Mouse (Mus musculus): ENCODE measurements around the gene Tmem88. TPM values are rescaled to one million over a fixed set of nuclear protein-coding genes. Genes with fewer than 3 reads are reported as not detected.
"Not testable (repeated sequence)": the region's sequence is repeated elsewhere in the genome, so short reads cannot be mapped to it uniquely, and the experiment has no call there.

The Tmem88 gene
- polyA plus RNA-seq, 1 experiment from 2014 or later, result 13.7 TPM

DNA sequence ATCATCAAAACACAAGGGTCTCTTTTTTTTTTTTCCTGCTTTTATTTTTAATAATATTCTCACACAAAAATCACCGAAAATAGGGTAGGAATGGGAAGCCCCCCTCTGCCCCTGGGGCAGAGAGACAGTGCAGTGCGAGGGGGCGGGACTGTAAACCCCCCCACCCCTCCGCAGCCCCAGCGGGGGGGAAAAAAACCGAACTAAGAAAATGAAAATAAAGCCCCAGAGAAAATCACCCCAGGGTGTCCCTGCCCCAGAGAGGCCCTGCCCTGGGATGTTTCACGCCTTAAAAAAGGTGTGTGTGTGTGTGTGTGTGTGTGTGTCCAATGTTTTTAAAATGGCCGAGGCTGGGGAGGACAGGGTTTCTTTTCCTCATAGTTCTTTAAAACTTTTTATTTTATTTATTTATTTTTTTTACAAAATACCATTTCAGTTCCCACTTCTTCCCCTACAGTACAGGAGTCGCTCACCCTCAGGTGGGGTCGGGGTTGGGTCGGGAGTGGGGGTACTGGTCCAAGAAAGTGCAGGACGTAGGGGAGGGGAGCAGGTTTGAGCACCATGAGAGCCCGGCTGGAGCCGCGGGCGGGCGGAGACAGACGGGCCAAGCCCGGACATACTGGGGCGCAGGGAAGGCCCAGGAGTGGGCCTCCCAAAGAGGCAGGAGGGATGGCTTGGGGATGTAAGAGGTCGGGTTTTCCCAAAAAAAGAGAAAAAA lies 609 bp upstream of the Tmem88 start:
- WGBS, result 14% methylated on average over 21 of the region's 21 CpGs
- Histone ChIP-seq H3K4me2 (replicated peaks) (peak overlapping the region; percentile 79), H3K9me3 (no peaks in the 10 kb centered on the region), H3K27ac (no peak overlapping the region), H3K4me3 (no peak overlapping the region), H3K36me3 (peaks cover 47% of the 10 kb centered on the region), H3K27me3 (replicated peaks) (peaks cover 17% of the 10 kb centered on the region), H3K4me1 (peaks cover 42% of the 10 kb centered on the region), H3K9ac (peak overlapping the region; percentile 38; the same call in 1 of the 2 replicates)
- ATAC-seq (ENCODE audit: low FRiP score, low read depth), result no peak

DNA sequence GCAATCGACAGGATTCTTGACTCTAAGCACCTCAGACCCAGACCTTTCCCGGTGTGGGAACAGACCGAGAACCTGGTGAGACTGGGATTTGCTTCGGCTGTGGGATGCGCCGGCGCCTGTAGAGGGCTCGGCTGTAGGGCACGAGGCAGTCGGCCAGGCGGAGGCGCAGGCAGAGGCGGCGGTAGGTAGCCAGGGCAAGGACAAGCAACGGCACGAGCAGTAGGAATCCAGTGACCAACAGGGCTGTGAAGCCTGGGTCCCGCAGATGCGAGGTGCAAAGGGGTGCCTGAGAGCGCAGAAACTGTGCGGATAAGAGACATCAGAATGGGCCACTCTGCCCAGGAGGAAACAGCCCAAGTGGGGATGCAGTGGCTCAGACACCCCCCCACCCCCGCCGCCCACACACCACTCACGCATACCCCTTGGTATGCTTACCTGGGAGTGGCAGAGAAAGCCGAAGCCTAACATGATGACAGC lies 415 bp downstream of the Tmem88 start:
- no peak for ATAC-seq (ENCODE audit: low FRiP score, low read depth)
- Histone ChIP-seq H3K4me3 (peak overlapping the region; percentile 7), H3K36me3 (peaks cover 37% of the 10 kb centered on the region), H3K4me1 (peaks cover 42% of the 10 kb centered on the region), H3K9ac (peak overlapping the region; percentile 38; the same call in 1 of the 2 replicates), H3K27me3 (replicated peaks) (peaks cover 17% of the 10 kb centered on the region), H3K9me3 (no peaks in the 10 kb centered on the region), H3K4me2 (replicated peaks) (peak overlapping the region; percentile 79), H3K27ac (no peak overlapping the region)
- 14% methylated on average over 24 of the region's 24 CpGs for WGBS

DNA sequence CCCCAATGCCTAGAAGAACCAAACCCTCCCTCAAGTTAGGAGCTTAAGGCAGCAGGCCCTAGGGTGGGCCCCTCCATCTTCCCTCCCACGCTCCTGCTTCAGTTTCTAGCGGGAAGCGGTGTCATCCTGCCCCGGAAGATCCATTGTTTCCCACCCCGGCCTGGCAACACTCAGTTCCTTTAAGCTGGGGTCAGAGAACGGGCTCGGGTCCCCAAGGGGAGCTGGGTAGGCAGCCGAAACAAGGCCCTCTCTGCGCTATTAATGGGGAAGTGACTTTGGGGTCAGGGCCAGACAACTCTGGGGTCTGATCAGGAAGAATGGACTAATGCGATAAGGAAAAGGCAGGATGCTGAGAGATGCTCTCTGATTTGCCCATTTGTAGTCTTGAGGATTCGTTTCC lies 1.3 kb downstream of the Tmem88 start:
- peak overlapping the region; percentile 82 for H3K9ac ChIP-seq
- H3K9me3 ChIP-seq, result no peaks in the 10 kb centered on the region
- H3K4me2 ChIP-seq (replicated peaks), result peak overlapping the region; percentile 79
- peaks cover 42% of the 10 kb centered on the region for H3K4me1 ChIP-seq
- ATAC-seq (ENCODE audit: low FRiP score, low read depth), result no peak
- peaks cover 32% of the 10 kb centered on the region for H3K36me3 ChIP-seq
- H3K27me3 ChIP-seq (replicated peaks), result peaks cover 17% of the 10 kb centered on the region
- no peak overlapping the region for H3K27ac ChIP-seq
- 26% methylated on average over 11 of the region's 11 CpGs for WGBS
- H3K4me3 ChIP-seq, result peak overlapping the region; percentile 73; the same call in 1 of the 2 replicates

DNA sequence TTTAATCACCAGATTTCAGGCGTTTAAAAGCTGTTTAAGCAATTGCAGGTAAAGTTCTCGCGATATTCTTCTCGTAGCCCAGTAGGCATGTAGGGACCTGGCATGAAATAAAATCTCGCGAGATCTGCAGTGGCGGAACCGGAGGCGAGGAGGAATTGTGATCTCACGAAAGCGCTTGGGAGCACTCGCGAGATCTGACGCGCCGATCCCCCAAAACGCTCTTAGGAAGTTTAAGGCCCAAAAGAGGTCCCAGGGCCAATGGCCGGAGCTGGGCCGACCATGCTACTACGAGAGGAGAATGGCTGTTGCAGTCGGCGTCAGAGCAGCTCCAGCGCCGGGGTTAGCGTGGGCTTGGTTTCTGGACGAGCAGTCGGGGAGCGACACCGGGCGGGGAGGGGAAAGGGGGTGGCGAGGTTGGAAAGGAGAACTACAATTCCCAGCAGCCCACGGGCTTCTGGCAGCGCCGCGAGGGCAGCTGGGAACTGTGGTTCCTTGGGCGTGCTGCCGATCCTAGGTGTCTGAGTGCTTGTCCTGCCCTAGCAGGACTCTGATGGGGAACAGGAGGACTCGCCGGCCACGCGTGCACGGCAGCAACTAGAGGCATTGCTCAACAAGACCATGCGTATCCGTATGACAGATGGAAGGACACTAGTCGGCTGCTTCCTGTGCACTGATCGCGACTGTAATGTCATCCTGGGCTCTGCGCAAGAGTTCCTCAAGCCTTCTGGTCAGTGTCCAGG lies 2.2 kb downstream of the Tmem88 start:
- peak overlapping the region; percentile 73 for H3K4me3 ChIP-seq
- H3K27me3 ChIP-seq (replicated peaks), result peaks cover 15% of the 10 kb centered on the region
- under 1% methylated on average over 48 of the region's 48 CpGs for WGBS
- H3K4me2 ChIP-seq (replicated peaks), result peak overlapping the region; percentile 79
- peaks cover 22% of the 10 kb centered on the region for H3K36me3 ChIP-seq
- peak overlapping the region; percentile 85; the same call in 1 of the 2 replicates for H3K27ac ChIP-seq
- H3K9ac ChIP-seq, result peak overlapping the region; percentile 82
- peak; percentile 86 for ATAC-seq (ENCODE audit: low FRiP score, low read depth)
- no peaks in the 10 kb centered on the region for H3K9me3 ChIP-seq
- peaks cover 38% of the 10 kb centered on the region for H3K4me1 ChIP-seq

DNA sequence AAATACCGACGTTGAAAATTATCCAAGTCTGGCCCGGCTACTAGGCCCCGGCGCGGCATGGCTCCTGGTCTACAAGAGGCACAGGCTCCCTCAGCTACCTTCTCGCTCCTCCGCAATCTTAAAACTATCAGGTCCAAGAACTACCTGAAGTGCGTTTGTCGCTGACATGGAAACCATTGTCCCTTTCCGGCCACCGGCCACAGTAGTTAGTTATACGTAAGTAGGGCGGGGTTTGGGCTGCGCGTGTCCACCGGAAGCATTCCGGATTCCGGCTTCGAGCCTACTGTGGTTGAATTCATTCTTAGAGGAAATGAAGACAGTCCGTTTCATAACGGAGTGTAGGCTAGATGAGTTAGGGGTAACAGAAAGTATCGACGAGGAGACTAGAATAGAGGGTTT lies 2.8 kb downstream of the Tmem88 start, which contains the start of the genes Naa38 and Cyb5d1:
Gene Naa38, plus strand, starts transcription at position 253 of the 399 bp plus-strand sequence.
Gene Cyb5d1, minus strand, starts transcription at position 397 of the 399 bp plus-strand sequence.
- WGBS, result under 1% methylated on average over 24 of the region's 24 CpGs

DNA sequence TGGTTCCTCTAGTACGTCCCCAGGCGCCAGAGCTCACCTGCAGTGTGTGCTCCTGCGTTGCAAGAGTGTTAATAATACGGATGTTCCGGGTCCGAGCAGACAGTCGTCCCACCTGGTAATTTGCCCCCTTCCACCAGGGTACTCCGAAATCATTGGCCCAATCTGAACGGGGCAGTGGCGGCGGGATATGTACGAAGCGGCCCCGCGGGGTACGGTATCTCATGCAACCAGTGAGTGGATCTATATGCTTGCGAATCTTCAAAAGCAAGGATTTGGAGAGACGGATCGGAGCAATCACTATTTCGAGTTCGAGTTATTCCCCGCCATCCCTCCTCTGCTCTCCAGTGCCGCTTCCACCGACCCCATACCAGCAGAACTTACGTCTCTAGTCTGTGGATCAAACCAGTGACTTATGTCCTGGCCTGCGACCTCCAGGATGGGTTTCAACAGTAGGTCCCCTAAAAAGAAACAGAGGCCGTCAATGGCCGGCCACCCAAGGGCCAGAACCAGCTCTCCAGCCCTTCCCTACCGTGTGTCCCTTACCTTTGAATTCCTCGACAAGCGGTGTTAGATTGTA lies 3.4 kb downstream of the Tmem88 start:
- H3K4me1 ChIP-seq, result peaks cover 32% of the 10 kb centered on the region

More for the DNA sequence above, 2.8 kb downstream of the Tmem88 start, which contains the start of the genes Naa38 and Cyb5d1:
- Histone ChIP-seq H3K4me3 (peak within 1 kb of the TSS; percentile 73), H3K36me3 (peaks cover 16% of the 10 kb centered on the region), H3K9ac (peak within 1 kb of the TSS; percentile 82), H3K27ac (peak within 1 kb of the TSS; percentile 85; the same call in 1 of the 2 replicates), H3K4me1 (peaks cover 38% of the 10 kb centered on the region), H3K4me2 (replicated peaks) (peak within 1 kb of the TSS; percentile 79)
- H3K9me3 ChIP-seq; H3K27me3 ChIP-seq (replicated peaks): not testable (repeated sequence)
- peak; percentile 74 for ATAC-seq (ENCODE audit: low FRiP score, low read depth)

DNA sequence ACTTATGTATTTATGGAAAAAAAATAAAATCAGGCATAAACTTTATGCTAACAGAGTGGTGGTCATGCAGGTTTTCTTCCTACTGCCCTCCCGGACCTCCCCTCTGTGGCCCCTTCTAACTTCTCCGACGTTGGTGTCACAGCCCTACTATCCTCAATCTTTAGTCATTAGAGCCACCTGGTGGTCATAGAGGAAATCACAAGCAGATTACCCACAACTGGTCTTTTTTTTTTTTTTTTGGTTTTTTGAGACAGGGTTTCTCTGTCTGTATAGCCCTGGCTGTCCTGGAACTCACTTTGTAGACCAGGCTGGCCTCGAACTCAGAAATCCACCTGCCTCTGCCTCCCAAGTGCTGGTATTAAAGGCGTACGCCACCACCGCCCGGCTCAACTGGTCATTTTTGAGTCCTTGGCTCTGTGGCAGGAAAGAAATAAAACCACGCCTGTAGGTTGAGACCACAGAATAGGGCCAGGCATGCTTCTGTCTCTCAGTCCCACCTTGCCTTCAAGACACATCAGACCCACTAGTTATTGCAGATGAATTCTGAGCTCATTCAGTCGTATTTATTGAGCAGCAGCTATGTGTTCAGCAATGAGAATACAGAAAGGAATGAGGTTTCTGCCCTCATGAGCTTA lies 7.5 kb downstream of the Tmem88 start:
- H3K9ac ChIP-seq, result no peak overlapping the region
- 0 out of 2 replicates have a peak overlapping the region, but pooled peaks have one; percentile 9 for H3K4me2 ChIP-seq (replicated peaks)
- H3K36me3 ChIP-seq, result peaks cover 3% of the 10 kb centered on the region; the same call in 1 of the 2 replicates
- peaks cover 4% of the 10 kb centered on the region for H3K4me1 ChIP-seq
- no peak overlapping the region for H3K4me3 ChIP-seq
- 54% methylated on average over 10 of the region's 10 CpGs for WGBS
- H3K27ac ChIP-seq, result no peak overlapping the region
- no peaks in the 10 kb centered on the region for H3K27me3 ChIP-seq (replicated peaks)
- no peak for ATAC-seq (ENCODE audit: low FRiP score, low read depth)
- no peaks in the 10 kb centered on the region for H3K9me3 ChIP-seq

More for the DNA sequence above, 3.4 kb downstream of the Tmem88 start:
- not testable (repeated sequence) for ATAC-seq (ENCODE audit: low FRiP score, low read depth); H3K27me3 ChIP-seq (replicated peaks); H3K27ac ChIP-seq; H3K9me3 ChIP-seq
- Histone ChIP-seq H3K4me2 (replicated peaks) (peak overlapping the region; percentile 79), H3K9ac (peak overlapping the region; percentile 82), H3K36me3 (peaks cover 11% of the 10 kb centered on the region), H3K4me3 (peak overlapping the region; percentile 73)
- WGBS, result 2% methylated on average over 31 of the region's 31 CpGs

DNA sequence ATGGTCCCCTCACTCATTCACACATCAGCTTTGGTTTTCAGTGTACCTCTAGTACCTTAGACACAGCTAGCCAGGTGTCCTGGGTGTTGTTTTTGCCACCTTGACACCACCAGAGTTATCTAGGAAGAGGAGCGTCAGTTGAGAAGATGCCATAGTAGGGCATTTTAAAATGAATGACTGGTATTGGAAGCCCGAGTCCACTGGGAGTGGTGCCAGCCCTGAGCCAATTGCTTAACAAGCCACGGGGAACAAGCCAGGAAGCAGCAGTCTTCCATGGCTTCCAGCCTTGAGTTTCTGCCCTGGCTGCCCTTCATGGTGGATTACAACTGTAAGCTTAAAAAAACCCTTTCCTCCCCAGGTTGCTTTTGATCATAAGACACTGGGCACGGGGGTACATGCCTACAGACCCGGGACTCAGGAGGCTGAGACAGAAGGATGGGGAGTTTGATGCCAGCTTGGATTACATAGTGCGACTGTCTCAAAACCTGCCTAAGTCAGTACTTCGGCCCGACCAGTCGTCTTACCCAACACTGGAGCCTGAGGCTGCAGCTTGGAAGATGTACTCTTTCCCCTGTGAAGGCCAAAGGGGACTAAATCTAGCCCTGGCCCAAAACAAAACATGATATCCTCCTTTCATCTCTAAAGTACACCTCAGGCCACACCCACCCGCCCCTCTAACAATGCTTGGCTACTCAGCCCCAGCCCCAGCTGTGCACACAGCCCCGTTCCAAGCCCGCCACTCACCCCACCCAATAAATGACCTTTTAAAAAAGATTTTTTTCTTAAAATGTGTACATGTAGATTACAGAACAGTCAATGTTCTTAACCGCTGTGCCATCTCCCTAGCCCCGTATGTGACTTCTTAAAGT lies 8.3 kb downstream of the Tmem88 start:
- no peak for ATAC-seq (ENCODE audit: low FRiP score, low read depth)
- H3K4me1 ChIP-seq, result peaks cover 4% of the 10 kb centered on the region
- H3K9me3 ChIP-seq, result no peaks in the 10 kb centered on the region
- no peak overlapping the region for H3K4me3 ChIP-seq
- H3K27me3 ChIP-seq (replicated peaks), result no peaks in the 10 kb centered on the region
- WGBS, result 63% methylated on average over 14 of the region's 14 CpGs
- peaks cover 3% of the 10 kb centered on the region; the same call in 1 of the 2 replicates for H3K36me3 ChIP-seq
- H3K9ac ChIP-seq, result no peak overlapping the region
- no peak overlapping the region for H3K27ac ChIP-seq
- H3K4me2 ChIP-seq (replicated peaks), result 0 out of 2 replicates have a peak overlapping the region, but pooled peaks have one; percentile 9

DNA sequence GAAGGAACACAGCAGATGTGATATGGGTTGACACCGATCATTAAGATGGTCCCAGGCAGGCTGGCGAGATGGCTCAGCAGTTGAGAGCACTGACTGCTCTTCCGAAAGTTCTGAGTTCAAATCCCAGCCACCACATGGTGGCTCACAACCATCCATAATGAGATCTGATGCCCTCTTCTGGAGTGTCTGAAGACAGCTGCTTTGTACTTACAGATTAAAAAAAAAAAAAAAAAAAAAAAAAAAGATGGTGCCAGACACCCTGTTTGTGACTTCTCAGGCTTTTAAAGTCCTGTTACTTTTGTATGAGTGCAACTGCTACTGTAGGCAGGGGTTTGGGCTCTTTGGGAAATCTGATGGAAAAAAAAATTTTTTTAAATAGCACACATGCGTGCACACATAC lies 9.4 kb downstream of the Tmem88 start:
- Histone ChIP-seq H3K9me3 (no peaks in the 10 kb centered on the region), H3K36me3 (peaks cover 3% of the 10 kb centered on the region; the same call in 1 of the 2 replicates), H3K4me1 (no peaks in the 10 kb centered on the region), H3K27me3 (replicated peaks) (no peaks in the 10 kb centered on the region), H3K27ac (no peak overlapping the region), H3K4me3 (no peak overlapping the region), H3K4me2 (replicated peaks) (no peak overlapping the region), H3K9ac (no peak overlapping the region)
- 98% methylated on average over 4 of the region's 4 CpGs for WGBS
- no peak for ATAC-seq (ENCODE audit: low FRiP score, low read depth)

DNA sequence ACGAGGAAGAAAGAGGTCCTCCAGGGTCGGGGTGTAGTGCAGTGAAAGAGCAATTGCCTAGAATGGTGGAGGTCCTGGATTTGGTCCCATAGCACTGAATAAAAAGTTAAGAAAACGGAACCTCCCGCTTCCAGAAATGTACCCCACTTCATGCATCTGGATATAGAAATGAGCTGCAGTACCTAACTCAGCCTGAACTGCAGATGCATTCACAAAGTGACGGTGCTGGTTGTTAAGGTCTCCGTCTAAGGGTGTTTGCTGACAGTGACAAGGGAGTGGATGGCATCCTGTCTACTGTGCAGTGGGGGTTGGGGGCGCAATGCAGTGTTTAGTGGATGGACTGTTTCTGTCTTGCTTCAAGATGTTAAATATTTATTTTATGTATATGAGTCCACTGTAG lies 11.3 kb downstream of the Tmem88 start:
- H3K4me1 ChIP-seq, result no peaks in the 10 kb centered on the region
- H3K9me3 ChIP-seq, result no peaks in the 10 kb centered on the region
- H3K27me3 ChIP-seq (replicated peaks), result no peaks in the 10 kb centered on the region
- no peak for ATAC-seq (ENCODE audit: low FRiP score, low read depth)
- H3K27ac ChIP-seq, result no peak overlapping the region
- H3K4me3 ChIP-seq, result no peak overlapping the region
- H3K36me3 ChIP-seq, result no peaks in the 10 kb centered on the region
- H3K4me2 ChIP-seq (replicated peaks), result no peak overlapping the region
- H3K9ac ChIP-seq, result no peak overlapping the region
- 85% methylated on average over 7 of the region's 7 CpGs for WGBS

DNA sequence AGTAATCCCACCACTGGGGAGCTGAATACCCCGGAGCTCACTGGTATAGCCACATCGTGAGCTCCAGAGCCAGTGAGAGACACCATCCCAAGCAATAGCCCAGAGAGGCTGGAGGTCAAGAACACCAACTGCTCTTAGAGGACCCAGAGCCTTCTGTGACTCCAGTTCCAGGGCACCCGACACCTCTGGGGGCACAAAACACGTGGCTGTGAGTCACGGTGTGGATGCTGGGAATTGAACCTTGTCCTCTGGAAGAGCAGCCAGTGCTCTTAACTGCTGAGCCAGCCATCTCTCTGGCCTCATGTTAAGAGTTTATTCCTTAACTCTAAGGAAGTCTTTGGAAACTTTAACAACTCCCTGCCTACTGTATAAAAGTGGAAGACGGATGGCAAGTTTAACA lies 13.1 kb downstream of the Tmem88 start:
- no peaks in the 10 kb centered on the region for H3K27me3 ChIP-seq (replicated peaks)
- H3K9me3 ChIP-seq, result no peaks in the 10 kb centered on the region
- WGBS, result 88% methylated on average over 6 of the region's 6 CpGs
- H3K4me3 ChIP-seq, result no peak overlapping the region
- ATAC-seq (ENCODE audit: low FRiP score, low read depth), result no peak
- H3K27ac ChIP-seq, result no peak overlapping the region
- no peaks in the 10 kb centered on the region for H3K4me1 ChIP-seq
- no peak overlapping the region for H3K4me2 ChIP-seq (replicated peaks)
- no peaks in the 10 kb centered on the region for H3K36me3 ChIP-seq
- no peak overlapping the region for H3K9ac ChIP-seq
